Mouse (Mus musculus): ENCODE results near the gene Gjd2. TPM values are rescaled to one million over a fixed set of nuclear protein-coding genes. Genes with fewer than 3 reads are reported as not detected.

Gene Gjd2
- total RNA-seq (2015; ENCODE audit: low replicate concordance) (not detected in 2 replicates), total RNA-seq (2017; ENCODE audit: low replicate concordance) (not detected in 2 replicates)

DNA sequence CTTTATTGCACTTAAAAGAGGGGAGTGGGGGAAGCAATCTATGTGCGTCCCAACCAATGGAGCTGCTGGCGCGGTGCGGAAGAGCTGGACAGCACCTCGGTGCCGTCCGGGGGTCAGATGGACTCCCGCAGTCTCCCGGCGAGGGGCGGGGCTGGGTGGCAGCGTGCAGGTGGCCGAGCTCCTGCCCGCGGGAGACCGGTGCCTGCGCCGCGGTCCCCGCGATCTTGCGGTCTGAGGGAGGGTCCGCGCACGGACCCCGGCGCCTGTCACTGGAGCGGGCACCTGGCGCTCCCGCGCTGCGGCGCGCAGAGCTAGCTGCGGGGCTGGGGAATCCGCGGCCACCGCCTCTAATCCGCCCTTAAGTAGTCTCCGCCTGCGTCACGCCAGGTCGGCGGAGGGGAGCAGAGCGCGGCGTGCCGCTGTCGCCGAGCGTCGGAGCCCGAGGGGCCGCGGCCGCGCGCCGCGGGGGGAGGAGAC lies at the start of gene Gjd2:
TSS of gene Gjd2 (minus strand) at position 325 of the 477 bp plus-strand sequence.
- ATAC-seq (replicated peaks; ENCODE audit: low FRiP score, poor library complexity, severe bottlenecking) = no peak

DNA sequence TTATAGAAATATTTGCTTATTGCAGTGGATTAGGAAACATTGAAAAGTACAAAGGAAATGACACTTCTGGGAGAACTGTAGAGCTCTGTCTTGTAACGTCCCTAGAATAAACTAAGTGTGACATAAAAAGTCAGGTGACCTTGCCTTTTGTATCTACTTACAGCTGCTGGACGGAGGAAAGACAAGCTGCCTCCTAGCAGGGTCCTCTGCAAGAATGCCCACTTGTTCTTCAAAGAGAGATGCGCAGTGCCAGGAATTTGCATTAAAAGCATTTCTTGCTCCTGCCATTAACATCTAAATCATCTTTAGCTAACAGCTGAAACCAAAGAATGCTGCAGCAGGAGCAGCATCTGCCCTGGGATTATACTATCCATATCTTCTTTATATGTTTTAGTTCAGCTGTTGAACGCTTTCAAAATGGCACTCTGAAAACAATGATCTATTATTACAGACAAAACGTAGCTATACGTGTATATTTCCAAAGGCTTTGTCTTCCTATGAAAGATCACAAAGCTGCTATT lies 46.7 kb upstream of the Gjd2 start:
- no peak for ATAC-seq (replicated peaks; ENCODE audit: low FRiP score, poor library complexity, severe bottlenecking)

DNA sequence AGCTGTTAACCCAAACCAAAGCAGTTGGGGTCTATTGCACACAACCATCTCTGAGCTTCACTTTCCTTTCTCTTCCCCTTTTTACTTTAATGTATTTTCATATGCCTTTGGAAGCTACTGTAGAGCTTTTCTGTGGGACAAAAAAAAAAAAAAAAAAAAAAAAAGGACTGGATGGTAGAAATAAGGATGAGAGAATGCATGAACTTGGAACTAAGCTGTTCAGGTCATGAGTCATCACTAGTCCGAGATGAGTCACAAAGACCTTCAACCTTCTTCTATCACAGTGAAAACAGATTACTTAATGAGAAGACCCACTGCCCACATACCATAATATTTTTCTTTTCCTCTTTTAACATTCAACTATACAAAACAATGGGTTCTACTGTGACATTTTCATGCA lies 46.2 kb upstream of the Gjd2 start:
- no peak for ATAC-seq (replicated peaks; ENCODE audit: low FRiP score, poor library complexity, severe bottlenecking)

DNA sequence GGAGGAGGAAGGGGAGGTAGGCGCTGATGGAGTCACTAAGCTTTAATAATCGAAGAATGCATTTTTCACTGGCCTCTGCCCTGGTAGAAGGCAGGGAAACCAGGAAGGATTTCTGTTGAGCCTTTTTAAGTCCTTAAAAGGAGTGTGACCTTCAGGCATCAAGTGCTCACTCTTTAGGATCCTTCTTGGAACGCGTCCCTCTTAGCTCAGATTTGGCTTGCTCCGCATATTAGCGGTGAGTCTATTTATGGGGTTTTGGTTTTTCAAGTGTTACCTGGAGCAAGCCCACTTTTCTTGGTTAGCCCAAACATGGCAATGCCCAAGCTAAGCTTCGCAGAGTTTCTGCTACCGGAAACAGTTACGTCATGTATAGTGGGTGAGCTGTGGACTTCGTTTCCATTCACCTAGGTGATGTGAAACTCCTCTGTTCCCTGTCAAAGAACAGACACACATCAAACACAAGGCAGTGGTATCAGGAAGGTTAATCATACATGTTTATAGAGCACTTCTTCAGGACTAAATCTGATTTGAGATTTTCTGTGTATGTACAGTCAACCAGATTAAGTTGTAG lies 44.9 kb upstream of the Gjd2 start:
- ATAC-seq (replicated peaks; ENCODE audit: low FRiP score, poor library complexity, severe bottlenecking) = no peak

DNA sequence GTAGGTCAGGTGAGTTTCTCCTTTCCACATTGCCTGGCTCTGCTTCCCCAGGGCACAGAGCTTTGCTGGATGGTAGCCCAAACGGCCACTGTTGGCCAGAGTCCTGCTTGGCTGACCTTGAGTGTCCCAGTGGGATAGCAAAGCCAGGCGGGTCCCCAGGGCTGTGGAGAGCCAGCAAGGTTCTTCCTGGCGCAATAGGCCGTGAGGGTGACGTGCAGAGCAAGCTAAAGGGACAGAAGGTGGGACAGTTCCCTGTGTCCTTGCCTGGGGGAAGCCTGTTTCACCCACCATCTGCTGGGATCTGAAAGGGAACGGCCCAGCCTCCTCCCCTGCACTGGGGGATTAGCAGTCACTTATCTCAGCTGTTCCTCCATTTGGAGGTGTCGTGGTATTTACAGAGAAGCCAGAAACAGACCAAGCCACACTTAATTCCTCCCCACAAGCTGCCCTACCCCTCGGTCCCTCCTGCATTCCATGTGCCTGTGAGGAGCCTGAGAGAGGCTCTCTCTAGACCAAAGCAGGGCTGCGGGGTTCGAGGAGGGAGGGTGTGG lies 44.0 kb upstream of the Gjd2 start:
- ATAC-seq (replicated peaks; ENCODE audit: low FRiP score, poor library complexity, severe bottlenecking) = no peak

DNA sequence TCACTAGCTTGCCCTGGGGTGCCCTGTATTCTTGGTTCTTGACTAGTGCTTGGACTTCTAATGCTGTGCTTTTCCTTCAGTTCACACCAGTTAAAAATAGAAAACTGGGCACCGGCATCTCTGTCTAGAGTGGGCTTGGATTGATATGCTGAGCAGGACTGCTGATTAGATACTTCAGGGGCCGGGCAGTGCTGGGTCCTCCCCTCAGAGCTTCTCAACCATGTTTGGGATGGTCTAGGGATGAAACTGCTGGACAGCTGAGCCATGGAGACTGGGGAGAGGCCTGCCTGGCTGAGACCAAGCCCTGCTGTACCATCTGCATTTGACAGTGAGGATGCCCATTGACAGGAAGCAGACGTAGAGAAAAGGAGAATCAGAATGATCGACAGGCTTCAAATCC lies 40.7 kb upstream of the Gjd2 start:
- ATAC-seq (replicated peaks; ENCODE audit: low FRiP score, poor library complexity, severe bottlenecking) = no peak

DNA sequence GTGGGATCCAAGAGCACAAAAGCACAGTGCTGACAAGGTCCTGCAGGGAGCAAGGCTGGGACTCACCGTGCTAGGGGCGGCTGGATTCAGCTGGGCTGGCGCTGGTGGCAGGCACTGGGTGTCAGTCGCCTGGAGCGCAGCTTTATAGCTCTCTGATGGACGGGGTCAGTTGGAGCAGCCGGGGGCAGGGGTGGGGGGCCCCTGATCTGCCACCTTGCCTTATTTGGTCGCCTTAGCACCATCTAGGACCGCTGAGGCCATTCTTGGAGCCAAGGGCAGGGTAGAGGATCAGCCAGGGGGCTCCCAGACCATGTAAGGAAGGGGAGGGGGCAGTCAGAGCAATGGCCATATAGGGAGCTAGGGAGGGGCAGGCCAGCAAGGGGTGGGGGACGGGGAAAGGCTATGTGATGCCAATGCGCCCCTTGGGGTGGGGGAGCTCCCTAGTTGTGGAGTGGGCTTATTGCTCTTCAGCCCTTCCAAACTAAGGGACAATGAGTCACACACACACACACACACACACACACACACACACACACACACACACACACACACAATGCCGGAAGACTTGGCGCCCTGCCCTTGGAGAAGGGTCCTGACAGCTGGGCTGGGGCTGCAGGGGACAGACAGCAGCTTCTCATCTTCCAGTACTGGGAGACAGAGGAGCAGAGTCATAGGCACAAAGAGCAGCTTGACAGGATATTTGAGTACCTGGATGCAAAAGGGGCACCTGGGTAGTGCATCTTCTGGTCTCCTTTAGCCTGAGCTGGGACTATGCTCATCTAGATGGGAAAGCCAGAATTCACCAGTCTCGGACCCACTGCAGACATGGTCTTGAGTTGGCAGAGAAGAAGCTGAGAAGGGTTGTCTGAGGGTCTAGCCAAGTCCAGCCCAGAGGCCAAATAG lies 39.5 kb upstream of the Gjd2 start, which contains the start of gene Actc1:
TSS of gene Actc1 (minus strand) at position 853 of the 903 bp plus-strand sequence.
- ATAC-seq (replicated peaks; ENCODE audit: low FRiP score, poor library complexity, severe bottlenecking) = no peak

DNA sequence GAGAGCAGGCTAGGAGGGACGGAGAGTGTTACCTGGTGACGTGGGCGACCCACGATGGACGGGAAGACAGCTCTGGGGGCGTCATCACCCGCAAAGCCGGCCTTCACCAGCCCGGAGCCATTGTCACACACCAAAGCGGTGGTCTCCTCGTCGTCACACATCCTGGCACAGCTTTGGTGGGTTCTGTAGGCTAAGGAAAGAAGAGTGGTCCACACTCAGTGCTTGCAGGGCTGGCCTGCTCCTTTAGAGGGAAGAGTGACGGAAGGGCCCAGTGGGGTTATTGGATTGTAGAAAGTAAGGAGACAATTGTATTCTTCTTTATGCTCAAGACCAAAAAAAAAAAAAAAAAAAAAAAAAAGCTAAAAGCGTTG lies 38.4 kb upstream of the Gjd2 start:
- no peak for ATAC-seq (replicated peaks; ENCODE audit: low FRiP score, poor library complexity, severe bottlenecking)

DNA sequence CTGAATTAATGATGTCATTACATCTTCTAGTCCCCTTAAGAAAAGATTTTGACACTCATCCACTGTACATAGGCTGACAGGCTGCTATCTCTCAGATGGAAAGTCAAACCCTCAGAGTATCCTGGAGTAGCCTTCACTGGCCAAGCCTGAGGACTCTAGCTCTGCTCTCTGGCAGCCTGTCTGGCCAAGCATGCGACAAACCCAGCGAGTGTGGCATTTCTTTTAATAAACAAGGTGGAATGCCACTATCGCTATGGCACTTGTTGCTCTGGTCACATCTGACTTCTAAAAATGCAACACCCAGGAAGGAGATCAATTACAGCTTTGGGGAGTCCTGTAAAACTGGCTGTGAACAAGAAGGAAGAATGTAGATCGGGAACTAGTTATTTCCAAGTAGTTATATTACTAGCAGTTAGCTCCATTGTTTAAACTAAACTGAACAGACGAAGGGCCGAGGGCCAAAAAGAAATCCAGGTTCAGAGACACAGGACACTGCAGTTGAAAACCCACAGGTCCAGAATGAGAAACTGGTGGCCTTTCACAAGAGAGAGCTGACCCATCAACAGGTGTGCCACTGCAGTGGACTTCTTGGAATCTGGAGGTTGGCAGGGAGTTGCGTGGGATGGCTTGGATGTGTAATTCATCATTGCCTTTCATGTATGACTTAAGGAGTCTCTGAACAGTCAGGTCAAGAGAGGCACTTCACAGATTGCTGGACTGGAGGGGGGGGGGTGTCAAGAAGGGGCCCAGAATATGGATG lies 37.9 kb upstream of the Gjd2 start:
- ATAC-seq (replicated peaks; ENCODE audit: low FRiP score, poor library complexity, severe bottlenecking) = no peak

DNA sequence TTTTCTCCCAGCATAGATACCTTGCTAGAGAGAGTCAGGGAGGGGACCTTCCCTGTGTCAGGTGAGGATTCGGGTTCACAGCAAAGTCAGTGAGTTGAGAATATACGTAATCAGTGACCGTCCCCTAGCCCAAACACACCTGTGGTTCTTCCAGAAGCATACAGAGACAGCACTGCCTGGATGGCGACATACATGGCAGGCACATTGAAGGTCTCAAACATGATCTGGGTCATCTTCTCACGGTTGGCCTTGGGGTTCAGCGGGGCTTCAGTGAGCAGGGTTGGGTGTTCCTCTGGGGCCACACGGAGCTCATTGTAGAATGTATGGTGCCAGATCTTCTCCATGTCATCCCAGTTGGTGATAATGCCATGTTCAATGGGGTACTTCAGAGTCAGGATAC lies 36.7 kb upstream of the Gjd2 start:
- ATAC-seq (replicated peaks; ENCODE audit: low FRiP score, poor library complexity, severe bottlenecking) = no peak

DNA sequence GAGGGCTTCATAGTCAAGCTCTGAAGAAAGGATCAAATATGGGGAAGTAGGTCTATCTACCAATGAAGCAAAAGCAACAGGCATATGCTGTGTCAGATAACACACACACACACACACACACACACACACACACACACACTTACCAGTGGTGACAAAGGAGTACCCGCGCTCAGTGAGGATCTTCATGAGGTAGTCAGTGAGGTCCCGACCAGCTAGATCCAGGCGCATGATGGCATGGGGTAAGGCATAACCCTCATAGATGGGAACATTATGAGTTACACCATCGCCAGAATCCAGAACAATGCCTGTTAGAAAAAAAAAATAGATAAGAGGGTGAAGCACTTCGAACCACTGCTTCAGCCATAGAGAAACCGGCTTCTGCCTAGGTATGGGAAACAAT lies 36.0 kb upstream of the Gjd2 start:
- no peak for ATAC-seq (replicated peaks; ENCODE audit: low FRiP score, poor library complexity, severe bottlenecking)

DNA sequence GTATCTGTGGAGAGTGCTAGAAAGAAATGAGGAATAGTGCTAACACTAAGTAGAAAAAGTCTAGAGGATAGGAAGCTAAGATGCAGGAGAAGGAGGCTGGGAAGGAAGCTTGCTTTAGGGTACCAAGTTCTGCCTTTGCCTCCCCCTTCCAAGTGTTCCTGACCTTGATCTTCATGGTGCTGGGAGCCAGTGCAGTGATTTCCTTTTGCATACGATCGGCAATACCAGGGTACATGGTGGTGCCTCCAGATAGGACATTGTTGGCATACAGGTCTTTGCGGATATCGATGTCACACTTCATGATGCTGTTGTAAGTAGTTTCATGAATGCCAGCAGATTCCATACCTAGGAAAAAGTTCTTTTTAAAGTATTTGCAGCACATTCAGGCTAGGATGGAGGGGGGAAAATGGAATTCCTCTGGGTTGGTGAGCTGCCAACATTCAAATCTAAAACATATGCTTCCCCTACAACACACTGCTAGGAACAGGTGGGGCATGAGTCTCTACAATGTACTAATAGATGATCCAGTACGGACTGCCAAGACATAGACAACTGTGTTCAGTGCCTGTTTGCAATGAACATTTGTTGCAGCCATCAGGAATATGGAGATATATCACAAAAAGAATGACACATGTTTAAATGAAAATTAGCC lies 34.7 kb upstream of the Gjd2 start:
- ATAC-seq (replicated peaks; ENCODE audit: low FRiP score, poor library complexity, severe bottlenecking) = no peak

DNA sequence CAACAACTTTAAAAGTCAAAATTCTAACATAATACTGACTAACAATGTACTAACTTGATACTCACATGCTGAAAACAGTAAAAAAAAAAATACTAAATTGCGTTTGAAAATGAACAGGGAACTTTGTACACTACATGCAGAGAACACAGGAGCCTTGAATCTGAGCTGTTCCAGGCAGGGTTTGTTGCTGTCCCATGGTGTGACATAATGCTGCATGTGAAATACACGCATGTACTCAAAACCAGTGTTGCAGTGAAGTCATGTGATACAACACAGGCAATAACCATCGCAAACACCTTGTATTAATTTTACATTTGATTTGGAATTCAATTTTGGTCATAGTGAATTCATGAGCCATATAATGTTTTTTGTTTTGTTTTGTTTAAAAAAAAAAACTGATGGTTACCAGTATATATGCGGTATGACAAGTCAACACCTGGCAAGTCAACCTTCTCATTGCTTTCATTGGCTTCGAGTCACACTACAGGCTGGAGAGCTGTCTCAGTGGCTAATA lies 32.8 kb upstream of the Gjd2 start:
- ATAC-seq (replicated peaks; ENCODE audit: low FRiP score, poor library complexity, severe bottlenecking) = no peak

DNA sequence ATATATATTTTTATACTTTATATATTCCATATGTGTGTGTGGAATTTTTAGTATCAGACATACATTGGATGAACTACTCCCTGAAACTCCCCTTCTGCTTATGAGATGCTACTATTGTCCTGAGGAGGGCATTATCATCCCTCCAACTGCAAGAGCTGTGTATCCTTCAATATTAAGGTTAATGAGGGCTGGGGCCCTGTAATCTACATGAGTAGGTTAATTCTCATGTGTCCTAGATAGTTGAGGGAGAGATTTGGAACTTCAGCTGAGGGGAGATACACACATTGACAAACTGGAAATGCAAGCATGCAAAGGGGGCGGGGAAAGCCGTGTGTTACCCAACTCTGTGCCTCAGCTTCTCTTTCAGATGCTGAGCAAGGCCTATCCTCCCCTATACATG lies 24.5 kb upstream of the Gjd2 start:
- ATAC-seq (replicated peaks; ENCODE audit: low FRiP score, poor library complexity, severe bottlenecking) = no peak

DNA sequence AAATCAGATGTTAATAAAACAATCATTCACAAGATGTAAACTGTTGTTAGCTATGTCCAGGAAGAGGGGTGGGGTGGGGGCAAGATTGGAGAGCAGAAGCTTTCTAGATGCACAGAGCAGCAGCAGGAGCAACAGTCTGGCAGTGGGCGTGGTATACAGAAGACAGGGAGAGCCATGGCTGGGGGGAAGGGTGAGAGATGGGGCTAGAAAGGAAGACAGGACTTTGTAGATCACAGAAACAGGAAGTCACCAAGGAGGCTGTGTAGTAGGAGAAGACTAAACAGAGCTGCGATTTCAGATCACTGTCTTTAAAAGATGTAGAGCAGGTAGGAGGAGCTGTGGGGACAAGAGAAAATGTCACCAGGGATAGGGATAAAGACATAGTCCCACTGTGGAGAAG lies 18.8 kb upstream of the Gjd2 start:
- no peak for ATAC-seq (replicated peaks; ENCODE audit: low FRiP score, poor library complexity, severe bottlenecking)

DNA sequence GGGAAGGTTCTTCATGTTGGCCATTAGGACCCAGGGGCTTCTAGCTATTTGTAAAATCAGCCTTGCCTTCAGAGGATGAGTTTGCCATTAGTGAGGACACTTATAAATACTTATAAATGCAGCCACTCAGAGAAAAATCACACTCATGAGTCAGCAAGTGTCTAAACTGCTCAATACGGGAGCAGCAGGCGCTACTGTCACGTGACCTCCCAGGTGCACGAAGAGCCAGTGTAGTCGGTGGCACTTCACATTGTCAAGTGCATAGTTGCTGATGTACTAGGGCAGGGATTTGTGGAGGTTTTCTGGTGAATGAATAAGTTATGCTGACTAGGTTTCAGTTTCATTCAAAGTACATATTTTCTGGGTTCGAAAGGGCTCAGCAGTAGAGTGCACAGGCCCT lies 10.0 kb upstream of the Gjd2 start:
- ATAC-seq (replicated peaks; ENCODE audit: low FRiP score, poor library complexity, severe bottlenecking) = no peak

DNA sequence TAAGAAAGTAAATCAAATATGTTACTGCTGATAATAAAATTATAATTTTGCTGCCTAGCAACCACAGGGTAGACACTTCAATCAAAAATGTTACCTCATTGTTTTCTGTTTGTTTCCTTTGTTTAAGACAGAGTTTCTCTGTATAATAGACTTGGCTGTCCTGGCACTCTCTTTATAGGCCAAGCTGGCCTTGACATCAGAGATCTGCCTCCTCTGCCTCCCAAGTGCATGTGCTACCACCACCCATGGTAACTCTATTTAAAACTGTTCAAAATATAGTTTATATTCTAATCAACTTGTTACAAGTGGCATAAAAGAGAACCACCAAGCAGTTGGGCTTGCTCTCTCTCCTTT lies 6.8 kb upstream of the Gjd2 start:
- no peak for ATAC-seq (replicated peaks; ENCODE audit: low FRiP score, poor library complexity, severe bottlenecking)

DNA sequence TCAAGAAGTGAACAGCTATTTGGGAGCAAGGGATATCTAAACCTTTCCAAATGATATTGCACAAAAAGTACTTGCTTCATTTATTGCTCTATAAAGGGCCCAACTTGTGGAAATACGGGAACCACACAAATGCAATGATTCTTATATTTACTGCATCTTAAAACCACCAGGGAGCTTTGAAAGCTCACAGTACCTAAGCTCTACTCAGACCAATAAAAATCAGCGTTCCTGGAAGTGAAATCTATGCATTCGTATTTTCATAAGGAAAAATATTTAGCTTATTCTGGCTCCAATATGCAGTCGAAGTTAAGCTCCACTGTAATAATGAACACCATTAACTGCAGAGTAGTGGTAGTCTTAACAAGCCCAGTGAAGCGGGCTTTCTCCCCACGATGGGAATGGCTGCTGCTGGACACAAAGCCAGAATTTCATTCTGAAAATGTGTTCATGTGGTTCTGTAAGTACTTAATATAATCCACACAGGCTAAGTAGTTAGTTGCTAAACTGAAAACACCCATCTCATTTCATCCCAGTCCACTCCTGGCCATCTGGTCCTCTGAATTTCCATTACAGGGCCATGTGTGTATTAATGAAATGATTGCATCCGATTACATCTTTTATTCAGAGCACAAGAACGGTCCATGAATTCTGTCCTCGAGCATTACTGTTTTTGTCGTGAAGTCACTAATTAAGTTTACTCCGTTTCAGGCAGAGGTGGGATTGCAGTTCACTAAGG lies 6.2 kb upstream of the Gjd2 start:
- ATAC-seq (replicated peaks; ENCODE audit: low FRiP score, poor library complexity, severe bottlenecking) = no peak

DNA sequence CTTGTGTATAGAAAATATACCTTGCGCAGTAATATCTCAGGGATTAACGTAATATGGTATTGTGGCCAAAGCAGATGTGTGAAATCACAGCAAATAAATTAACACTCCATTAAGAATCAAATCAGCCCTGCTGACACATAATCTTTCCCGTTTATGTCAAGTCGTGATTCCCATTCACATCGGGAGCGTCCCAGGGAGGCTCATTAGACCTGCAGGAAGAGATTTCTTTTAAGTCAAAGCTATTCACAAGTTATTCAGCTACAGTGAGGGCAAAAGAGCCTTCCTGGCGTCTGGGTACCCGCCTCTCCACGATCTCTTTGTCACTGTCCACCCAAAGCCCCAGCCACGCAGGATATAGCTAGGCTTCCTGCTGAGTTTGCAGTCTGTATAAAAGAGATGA lies 4.7 kb upstream of the Gjd2 start:
- ATAC-seq (replicated peaks; ENCODE audit: low FRiP score, poor library complexity, severe bottlenecking) = no peak
